Mouse (Mus musculus) telencephalon, adult 2 months (tissue): ENCODE results near the gene Gprin2.

ENCODE experiments used
- DNase-seq: peaks from one replicate; pipeline ENCODE4 v3.0.0-alpha.2; 2011; ENCODE audit warnings: low read depth, low spot score

Gprin2 gene

GRCm38 (mm10) chr14:34207996-34208395 is 6.5 kb upstream of the Gprin2 start:
- DNase-seq = no peak

GRCm38 (mm10) chr14:34200738-34201230 is 669 bp downstream of the Gprin2 start:
- no peak for DNase-seq

- DNase-seq = no peak
Observed at GRCm38 (mm10) chr14:34196706-34197105, 4.7 kb downstream of the Gprin2 start.

GRCm38 (mm10) chr14:34195466-34195865 is 6.0 kb downstream of the Gprin2 start:
- DNase-seq = no peak

GRCm38 (mm10) chr14:34193879-34194278 is 7.6 kb downstream of the Gprin2 start:
- DNase-seq = no peak

GRCm38 (mm10) chr14:34190361-34190760 is 11.1 kb downstream of the Gprin2 start:
- DNase-seq = no peak

- no peak for DNase-seq
Observed at GRCm38 (mm10) chr14:34188629-34189028, 12.8 kb downstream of the Gprin2 start.

GRCm38 (mm10) chr14:34183101-34183500 is 18.4 kb downstream of the Gprin2 start:
- DNase-seq = no peak

GRCm38 (mm10) chr14:34179351-34179750 is 22.1 kb downstream of the Gprin2 start:
- DNase-seq = peak; percentile 91

- no peak for DNase-seq
Observed at GRCm38 (mm10) chr14:34171107-34171506, 30.3 kb downstream of the Gprin2 start.

- no peak for DNase-seq
Observed at GRCm38 (mm10) chr14:34155752-34156151, 45.7 kb downstream of the Gprin2 start.

GRCm38 (mm10) chr14:34154601-34155337 is 46.7 kb downstream of the Gprin2 start:
- DNase-seq = peak; percentile 17

- DNase-seq = no peak
Observed at GRCm38 (mm10) chr14:34152342-34152741, 49.1 kb downstream of the Gprin2 start, which contains the start of gene Npy4r. TSS of gene Npy4r (minus strand) at chr14:34152489.

- DNase-seq = no peak
Observed at GRCm38 (mm10) chr14:34142915-34143314, 58.5 kb downstream of the Gprin2 start.

GRCm38 (mm10) chr14:34142316-34142715 is 59.1 kb downstream of the Gprin2 start:
- no peak for DNase-seq

GRCm38 (mm10) chr14:34139671-34140664 is 61.5 kb downstream of the Gprin2 start:
- DNase-seq = no peak
